Mouse (Mus musculus) heart, embryonic 15.5 days (tissue): ENCODE measurements around the gene Entpd8. TPM values are rescaled to one million over a fixed set of nuclear protein-coding genes. Genes with fewer than 3 reads are reported as not detected.

Source experiments
- ATAC-seq: fragments of 200-750 bp; cut with Nextera tagmentation; replicated peaks from 2 replicates; pipeline ENCODE4 v1.8.0; 2017; ENCODE audit warnings: low read depth, moderate TSS enrichment; ENCODE audit not compliant: insufficient number of reproducible peaks, insufficient read depth, low FRiP score
- H3K27ac ChIP-seq: fragments of 300-500 bp; sonication (generic); 2 replicates; pipeline ENCODE4 v1.5.1; 2015; ENCODE audit warnings: mild to moderate bottlenecking, inconsistent platforms
- H3K27me3 ChIP-seq: fragments of 300-500 bp; sonication (generic); 2 replicates; pipeline ENCODE4 v1.6.1; 2015; ENCODE audit warnings: inconsistent platforms
- H3K36me3 ChIP-seq: fragments of 300-500 bp; sonication (generic); 2 replicates; pipeline ENCODE4 v1.6.1; 2015; ENCODE audit warnings: mild to moderate bottlenecking, inconsistent platforms
- H3K4me1 ChIP-seq: fragments of 300-500 bp; sonication (generic); replicated peaks from 2 replicates; pipeline ENCODE4 v1.6.1; 2015; ENCODE audit warnings: inconsistent platforms
- H3K4me2 ChIP-seq: fragments of 300-500 bp; sonication (generic); 2 replicates; pipeline ENCODE4 v1.6.1; 2015; ENCODE audit warnings: inconsistent platforms, mild to moderate bottlenecking, moderate library complexity
- H3K4me3 ChIP-seq: fragments of 300-500 bp; sonication (generic); 2 replicates; pipeline ENCODE4 v1.5.1; 2015; ENCODE audit warnings: mild to moderate bottlenecking, inconsistent platforms
- H3K9ac ChIP-seq: fragments of 300-500 bp; sonication (generic); 2 replicates; pipeline ENCODE4 v1.6.1; 2015; ENCODE audit warnings: mild to moderate bottlenecking, inconsistent platforms
- H3K9me3 ChIP-seq: fragments of 300-500 bp; sonication (generic); replicated peaks from 2 replicates; pipeline ENCODE4 v1.6.1; 2016; ENCODE audit warnings: inconsistent platforms
- WGBS: fragments of 180-500 bp; shearing (Covaris S2); methylation state at CpG from one replicate; pipeline ENCODE4 v1.1.7; 2015; ENCODE audit warnings: mixed read lengths; 5-methylcytosine and 5-hydroxymethylcytosine counted together
- polyA plus RNA-seq: library from polyadenylated mRNA; unstranded; fragments of >200 nt; fragmentation: Nextera tagmentation; extraction: Ambion mirVana; gene quantifications from 2 replicates; pipeline ENCODE4 v1.2.1, GENCODE M21; 2015

The Entpd8 gene
- polyA plus RNA-seq = not detected in 2 replicates

DNA sequence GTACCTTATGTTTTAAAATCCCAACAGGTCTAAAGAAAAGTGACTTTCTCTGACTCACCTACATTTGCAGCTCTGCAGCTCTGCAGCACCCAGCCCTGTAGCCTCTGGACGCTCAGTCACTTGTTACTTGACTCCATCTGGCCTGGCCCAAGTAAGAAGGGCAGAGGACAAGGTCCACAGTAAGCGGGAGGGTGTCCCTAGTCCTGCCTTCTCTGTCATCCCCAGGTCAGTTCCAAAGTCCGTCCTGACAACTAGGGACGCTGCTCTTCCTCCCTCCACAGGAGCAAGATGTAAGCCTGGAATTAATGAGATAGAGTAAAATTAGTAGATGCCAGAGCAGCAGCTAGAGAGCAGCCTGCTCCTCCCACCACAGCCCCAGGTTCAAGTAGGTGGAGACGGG is at the start of gene Entpd8:
Gene Entpd8, plus strand, starts transcription at position 229 of the 400 bp plus-strand sequence.
- no peak within 1 kb of the TSS for H3K9ac ChIP-seq
- 50% methylated on average over 5 of the region's 5 CpGs for WGBS
- H3K4me1 ChIP-seq = no peaks in the 10 kb centered on the region
- no peak within 1 kb of the TSS for H3K4me2 ChIP-seq
- no peak within 1 kb of the TSS for H3K27ac ChIP-seq
- H3K36me3 ChIP-seq = no peaks in the 10 kb centered on the region
- H3K4me3 ChIP-seq = no peak within 1 kb of the TSS
- ATAC-seq = no peak
- H3K9me3 ChIP-seq = no peaks in the 10 kb centered on the region
- H3K27me3 ChIP-seq = peaks cover 7% of the 10 kb centered on the region

GRCm38 (mm10) chr2:25034994-25035393 is 45.1 kb upstream of the Entpd8 start:
- Histone ChIP-seq H3K9me3 (no peaks in the 10 kb centered on the region), H3K4me1 (no peaks in the 10 kb centered on the region), H3K27me3 (no peaks in the 10 kb centered on the region), H3K4me2 (no peak overlapping the region), H3K36me3 (peaks cover 5% of the 10 kb centered on the region; the same call in 1 of the 2 replicates), H3K9ac (no peak overlapping the region), H3K27ac (no peak overlapping the region), H3K4me3 (no peak overlapping the region)
- ATAC-seq = no peak
- 92% methylated on average over 4 of the region's 4 CpGs for WGBS

- H3K4me1 ChIP-seq = no peaks in the 10 kb centered on the region
- H3K4me2 ChIP-seq = no peak overlapping the region
- no peaks in the 10 kb centered on the region for H3K9me3 ChIP-seq
- 82% methylated on average over 5 of the region's 5 CpGs for WGBS
- no peaks in the 10 kb centered on the region for H3K36me3 ChIP-seq
- H3K9ac ChIP-seq = no peak overlapping the region
- no peak overlapping the region for H3K27ac ChIP-seq
- H3K27me3 ChIP-seq = no peaks in the 10 kb centered on the region
- no peak overlapping the region for H3K4me3 ChIP-seq
- ATAC-seq = no peak
These were observed 40.0 kb upstream of the Entpd8 start for GRCm38 (mm10) chr2:25040089-25040488.

DNA sequence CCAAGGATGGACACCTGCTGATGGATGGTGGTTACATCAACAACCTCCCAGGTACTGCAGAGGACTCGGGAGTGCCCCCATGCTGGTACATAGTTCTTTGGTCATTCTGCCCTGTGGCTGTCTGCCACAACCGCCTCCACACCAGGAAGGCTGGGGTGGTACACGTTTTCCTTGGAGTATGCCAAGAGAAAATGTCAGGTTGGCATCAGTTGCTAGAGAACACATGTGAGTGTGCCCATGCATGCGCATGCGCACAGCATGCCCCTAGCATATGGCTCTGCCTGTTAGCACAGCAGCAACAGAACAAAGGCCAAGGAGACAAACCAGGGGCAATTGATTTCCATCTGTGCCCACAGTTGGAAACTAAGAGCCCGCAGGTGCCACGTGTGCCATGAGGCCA is 29.2 kb upstream of the Entpd8 start:
- no peak overlapping the region for H3K9ac ChIP-seq
- no peaks in the 10 kb centered on the region for H3K27me3 ChIP-seq
- H3K27ac ChIP-seq = no peak overlapping the region
- H3K9me3 ChIP-seq = no peaks in the 10 kb centered on the region
- no peak overlapping the region for H3K4me3 ChIP-seq
- no peak for ATAC-seq
- H3K4me2 ChIP-seq = no peak overlapping the region
- WGBS = 85% methylated on average over 7 of the region's 7 CpGs
- H3K4me1 ChIP-seq = peaks cover 14% of the 10 kb centered on the region
- no peaks in the 10 kb centered on the region for H3K36me3 ChIP-seq

- H3K4me1 ChIP-seq = peaks cover 14% of the 10 kb centered on the region
- 85% methylated on average over 8 of the region's 8 CpGs for WGBS
- no peak overlapping the region for H3K9ac ChIP-seq
- H3K27me3 ChIP-seq = no peaks in the 10 kb centered on the region
- no peaks in the 10 kb centered on the region for H3K9me3 ChIP-seq
- no peak overlapping the region for H3K4me2 ChIP-seq
- no peak for ATAC-seq
- no peaks in the 10 kb centered on the region; the same call in 1 of the 2 replicates for H3K36me3 ChIP-seq
- H3K4me3 ChIP-seq = no peak overlapping the region
- H3K27ac ChIP-seq = no peak overlapping the region
These were observed 28.7 kb upstream of the Entpd8 start for GRCm38 (mm10) chr2:25051450-25051849.

DNA sequence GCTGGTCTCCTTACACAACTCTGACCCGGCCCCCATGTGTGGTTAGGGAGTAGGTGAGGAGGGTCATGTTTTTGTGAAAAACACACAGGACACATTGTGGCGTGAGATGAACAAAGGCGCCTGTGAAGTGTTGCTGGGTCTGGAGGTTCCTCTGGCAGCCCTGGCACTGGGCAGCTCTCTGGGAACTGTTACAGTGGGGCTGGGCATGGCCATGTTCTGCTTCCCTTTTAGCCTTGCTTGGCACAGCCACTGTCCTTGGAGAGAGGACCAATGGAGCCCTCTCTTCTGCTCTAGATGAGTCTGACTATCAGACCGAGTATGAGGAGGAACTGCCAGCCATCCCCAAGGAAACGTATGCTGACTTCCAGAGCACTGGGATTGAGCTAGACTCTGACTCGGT is 27.0 kb upstream of the Entpd8 start:
- H3K9ac ChIP-seq = no peak overlapping the region
- no peak overlapping the region for H3K4me2 ChIP-seq
- no peak overlapping the region for H3K4me3 ChIP-seq
- H3K9me3 ChIP-seq = no peaks in the 10 kb centered on the region
- no peak overlapping the region for H3K27ac ChIP-seq
- WGBS = 77% methylated on average over 6 of the region's 6 CpGs
- peaks cover 5% of the 10 kb centered on the region; the same call in 1 of the 2 replicates for H3K36me3 ChIP-seq
- H3K4me1 ChIP-seq = peaks cover 14% of the 10 kb centered on the region
- no peaks in the 10 kb centered on the region for H3K27me3 ChIP-seq
- ATAC-seq = no peak

- 5% methylated on average over 47 of the region's 47 CpGs for WGBS
- Histone ChIP-seq H3K4me2 (peak within 1 kb of the TSS; percentile 86), H3K36me3 (peaks cover 5% of the 10 kb centered on the region), H3K4me1 (peaks cover 14% of the 10 kb centered on the region), H3K9ac (peak within 1 kb of the TSS; percentile 77), H3K4me3 (peak within 1 kb of the TSS; percentile 87), H3K27ac (peak within 1 kb of the TSS; percentile 56), H3K9me3 (no peaks in the 10 kb centered on the region), H3K27me3 (no peaks in the 10 kb centered on the region)
- peak; percentile 90 for ATAC-seq
These were observed 25.7 kb upstream of the Entpd8 start, which contains the start of gene Nsmf for GRCm38 (mm10) chr2:25054221-25055067. TSS of gene Nsmf (plus strand) at chr2:25054355.

GRCm38 (mm10) chr2:25055068-25055405 is 25.1 kb upstream of the Entpd8 start:
- Histone ChIP-seq H3K4me1 (peaks cover 14% of the 10 kb centered on the region), H3K27me3 (no peaks in the 10 kb centered on the region), H3K4me3 (peak overlapping the region; percentile 87), H3K9ac (peak overlapping the region; percentile 77), H3K27ac (no peak overlapping the region), H3K9me3 (no peaks in the 10 kb centered on the region), H3K4me2 (peak overlapping the region; percentile 86), H3K36me3 (peaks cover 10% of the 10 kb centered on the region)
- no peak for ATAC-seq
- WGBS = 67% methylated on average over 2 of the region's 2 CpGs

DNA sequence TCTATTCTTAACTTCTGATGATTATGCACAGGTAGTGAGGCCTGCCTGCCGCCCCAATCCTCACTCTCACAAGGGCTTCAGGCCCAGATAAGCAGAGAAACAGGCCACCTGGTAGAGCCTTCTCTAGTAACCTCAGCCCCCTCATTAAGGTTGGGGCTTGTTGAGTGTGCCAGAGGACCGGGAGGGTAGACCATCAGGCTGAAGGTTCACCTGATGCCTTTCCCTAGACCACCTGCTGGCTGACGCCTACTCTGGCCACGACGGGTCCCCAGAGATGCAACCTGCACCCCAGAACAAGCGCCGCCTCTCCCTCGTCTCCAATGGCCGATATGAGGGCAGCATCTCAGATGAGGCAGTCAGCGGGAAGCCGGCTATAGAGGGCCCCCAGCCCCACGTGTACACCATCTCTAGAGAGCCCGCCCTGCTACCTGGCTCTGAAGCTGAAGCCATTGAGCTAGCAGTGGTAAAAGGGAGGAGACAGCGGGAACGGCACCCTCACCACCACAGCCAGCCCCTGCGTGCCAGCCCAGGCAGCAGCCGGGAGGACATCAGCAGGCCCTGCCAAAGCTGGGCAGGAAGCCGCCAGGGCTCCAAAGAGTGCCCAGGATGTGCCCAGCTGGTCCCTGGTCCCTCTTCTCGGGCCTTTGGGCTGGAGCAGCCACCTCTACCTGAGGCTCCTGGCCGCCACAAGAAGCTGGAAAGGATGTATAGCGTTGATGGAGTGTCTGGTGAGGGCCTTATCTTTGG is 24.5 kb upstream of the Entpd8 start:
- H3K4me3 ChIP-seq = peak overlapping the region; percentile 87
- no peak for ATAC-seq
- peak overlapping the region; percentile 77; the same call in 1 of the 2 replicates for H3K9ac ChIP-seq
- no peaks in the 10 kb centered on the region for H3K27me3 ChIP-seq
- H3K9me3 ChIP-seq = no peaks in the 10 kb centered on the region
- H3K4me1 ChIP-seq = peaks cover 14% of the 10 kb centered on the region
- H3K27ac ChIP-seq = no peak overlapping the region
- 86% methylated on average over 21 of the region's 21 CpGs for WGBS
- H3K36me3 ChIP-seq = peaks cover 15% of the 10 kb centered on the region
- peak overlapping the region; percentile 86 for H3K4me2 ChIP-seq

DNA sequence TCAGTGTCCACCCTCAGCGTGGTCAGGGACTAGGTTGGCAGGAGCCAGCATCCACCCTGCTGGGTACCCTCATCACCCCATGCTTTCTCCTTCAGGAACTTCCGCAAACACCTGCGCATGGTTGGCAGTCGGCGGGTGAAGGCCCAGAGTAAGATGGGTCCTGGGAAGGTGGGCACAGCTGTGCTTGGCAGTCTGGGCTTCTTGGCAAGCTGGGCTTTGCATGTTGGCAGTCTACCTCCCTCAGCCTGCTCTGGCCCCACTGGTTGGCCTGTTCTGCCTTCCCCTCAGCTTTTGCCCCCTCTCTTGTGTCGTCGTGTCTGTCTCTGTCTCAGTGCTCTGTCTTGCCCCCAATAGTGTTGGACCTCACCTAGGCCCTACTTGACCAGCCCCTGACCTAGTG is 21.2 kb upstream of the Entpd8 start:
- Histone ChIP-seq H3K4me1 (peaks cover 14% of the 10 kb centered on the region), H3K9me3 (no peaks in the 10 kb centered on the region), H3K9ac (no peak overlapping the region), H3K4me2 (no peak overlapping the region), H3K4me3 (no peak overlapping the region), H3K27me3 (no peaks in the 10 kb centered on the region), H3K36me3 (peaks cover 20% of the 10 kb centered on the region), H3K27ac (no peak overlapping the region)
- no peak for ATAC-seq
- WGBS = 90% methylated on average over 7 of the region's 7 CpGs

DNA sequence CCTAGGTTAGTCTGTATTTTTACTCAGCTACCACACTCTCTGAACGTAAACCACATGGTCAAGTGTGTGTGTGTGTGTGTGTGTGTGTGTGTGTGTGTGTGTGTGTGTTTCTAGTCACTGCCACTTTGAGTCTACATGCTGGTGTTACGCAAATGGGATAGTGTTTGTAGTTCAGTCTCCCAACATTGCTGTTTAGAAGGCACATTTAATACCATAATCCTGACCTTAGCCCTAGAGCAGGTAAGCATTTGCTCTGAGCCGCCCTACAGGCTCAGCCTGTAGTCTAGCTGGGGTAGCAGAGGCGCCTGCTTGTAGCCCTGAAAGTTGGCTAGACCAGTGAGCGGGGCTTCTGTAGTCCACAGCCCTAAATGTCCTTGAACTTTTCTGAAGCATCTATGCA is 16.6 kb upstream of the Entpd8 start:
- H3K4me2 ChIP-seq = no peak overlapping the region
- H3K4me1 ChIP-seq = no peaks in the 10 kb centered on the region
- H3K4me3 ChIP-seq = no peak overlapping the region
- peaks cover 15% of the 10 kb centered on the region for H3K36me3 ChIP-seq
- WGBS = 97% methylated on average over 5 of the region's 5 CpGs
- ATAC-seq = no peak
- H3K9me3 ChIP-seq = no peaks in the 10 kb centered on the region
- H3K27ac ChIP-seq = no peak overlapping the region
- no peak overlapping the region for H3K9ac ChIP-seq
- no peaks in the 10 kb centered on the region for H3K27me3 ChIP-seq
